Mouse (Mus musculus) brain, embryonic 14.5 days (tissue): Measurements from ENCODE around the gene Plcd3.

ENCODE experiments used
- CTCF ChIP-seq: fragments of 200-500 bp; IDR thresholded peaks from 2 replicates; pipeline ENCODE4 v1.5.1; 2012; ENCODE audit warnings: inconsistent platforms, mild to moderate bottlenecking, moderate library complexity, borderline replicate concordance; ENCODE audit not compliant: insufficient read depth, insufficient read length; ENCODE audit errors: extremely low read depth
- POLR2A ChIP-seq: fragments of 200-500 bp; IDR thresholded peaks from 2 replicates; pipeline ENCODE4 v1.6.1; 2012; ENCODE audit warnings: mild to moderate bottlenecking, inconsistent platforms, borderline replicate concordance; ENCODE audit not compliant: poor library complexity, insufficient read depth, insufficient read length, severe bottlenecking; ENCODE audit errors: extremely low read depth

- TF ChIP-seq CTCF (no peak), POLR2A (no peak)
These were observed 19.8 kb downstream of the Plcd3 start for GRCm38 (mm10) chr11:103081631-103082030.
